Mouse (Mus musculus) heart, adult 2 months (tissue): ENCODE measurements around the gene Gucd1.

Source experiments
- CTCF ChIP-seq: fragments of 200-600 bp; IDR thresholded peaks from 2 replicates; pipeline ENCODE4 v1.8.1; 2022; ENCODE audit warnings: antibody characterized with exemption, mild to moderate bottlenecking, moderate library complexity
- EP300 ChIP-seq: fragments of 200-500 bp; IDR thresholded peaks from 2 replicates; pipeline ENCODE4 v1.6.1; 2011; ENCODE audit warnings: low read depth, low read length, control low read depth; ENCODE audit not compliant: insufficient read depth

GRCm38 (mm10) chr10:75457852-75458251 lies 59.9 kb downstream of the Gucd1 start:
- TF ChIP-seq EP300: no peak
- no peak for TF ChIP-seq CTCF
